Mouse (Mus musculus): ENCODE results near the gene Gm9970.
A peak's percentile ranks its signal among the peaks of the same experiment; 100 is the strongest.

Gene Gm9970

GRCm38 (mm10) chr5:31240637-31241521 is at the start of gene Gm9970, which contains the start of gene Nrbp1:
TSS of gene Gm9970 (minus strand) at chr5:31241232.
TSS of gene Nrbp1 (plus strand) at chr5:31240864.
- peak; percentile 92 for DNase-seq

GRCm38 (mm10) chr5:31289626-31290230 is 48.7 kb upstream of the Gm9970 start:
- no peak for DNase-seq

GRCm38 (mm10) chr5:31288655-31289054 is 47.6 kb upstream of the Gm9970 start:
- no peak for DNase-seq

- DNase-seq, result no peak
Observed at GRCm38 (mm10) chr5:31288225-31288624, 47.2 kb upstream of the Gm9970 start.

GRCm38 (mm10) chr5:31279245-31279988 is 38.4 kb upstream of the Gm9970 start:
- no peak for DNase-seq

- DNase-seq, result no peak
Observed at GRCm38 (mm10) chr5:31273018-31273417, 32.0 kb upstream of the Gm9970 start.

- DNase-seq, result no peak
Observed at GRCm38 (mm10) chr5:31267686-31268085, 26.7 kb upstream of the Gm9970 start.

- no peak for DNase-seq
Observed at GRCm38 (mm10) chr5:31266101-31266500, 25.1 kb upstream of the Gm9970 start.

GRCm38 (mm10) chr5:31257616-31258015 is 16.6 kb upstream of the Gm9970 start:
- no peak for DNase-seq

GRCm38 (mm10) chr5:31255971-31256370 is 14.9 kb upstream of the Gm9970 start:
- no peak for DNase-seq

- no peak for DNase-seq
Observed at GRCm38 (mm10) chr5:31255381-31255780, 14.3 kb upstream of the Gm9970 start.

- DNase-seq, result no peak
Observed at GRCm38 (mm10) chr5:31254901-31255300, 13.9 kb upstream of the Gm9970 start.

- DNase-seq, result no peak
Observed at GRCm38 (mm10) chr5:31254452-31254851, 13.4 kb upstream of the Gm9970 start.

GRCm38 (mm10) chr5:31253806-31254205 is 12.8 kb upstream of the Gm9970 start:
- no peak for DNase-seq

GRCm38 (mm10) chr5:31252795-31253545 is 11.9 kb upstream of the Gm9970 start:
- DNase-seq, result no peak

GRCm38 (mm10) chr5:31252151-31252550 is 11.1 kb upstream of the Gm9970 start:
- DNase-seq, result no peak

GRCm38 (mm10) chr5:31251541-31252101 is 10.6 kb upstream of the Gm9970 start, which contains the start of gene Krtcap3:
TSS of gene Krtcap3 (plus strand) at chr5:31251691.
- peak; percentile 19 for DNase-seq

GRCm38 (mm10) chr5:31250716-31251115 is 9.7 kb upstream of the Gm9970 start:
- no peak for DNase-seq

- no peak for DNase-seq
Observed at GRCm38 (mm10) chr5:31242191-31242590, 1.2 kb upstream of the Gm9970 start.

GRCm38 (mm10) chr5:31241522-31242034 is 546 bp upstream of the Gm9970 start:
- DNase-seq, result no peak

- DNase-seq, result no peak
Observed at GRCm38 (mm10) chr5:31226641-31227040, 14.4 kb downstream of the Gm9970 start.

GRCm38 (mm10) chr5:31222696-31223095 is 18.3 kb downstream of the Gm9970 start:
- DNase-seq, result no peak

Data from right cerebral cortex, postnatal 4 days (tissue).